Mouse (Mus musculus) lung, postnatal 14 days (tissue): ENCODE results near the gene Nusap1.
A peak's percentile ranks its signal among the peaks of the same experiment; 100 is the strongest.
"Not testable (repeated sequence)": the region's sequence is repeated elsewhere in the genome, so short reads cannot be mapped to it uniquely, and the experiment has no call there.

Experiments
- DNase-seq: peaks from one replicate; pipeline ENCODE4 v3.0.0; 2021

The Nusap1 gene

DNA sequence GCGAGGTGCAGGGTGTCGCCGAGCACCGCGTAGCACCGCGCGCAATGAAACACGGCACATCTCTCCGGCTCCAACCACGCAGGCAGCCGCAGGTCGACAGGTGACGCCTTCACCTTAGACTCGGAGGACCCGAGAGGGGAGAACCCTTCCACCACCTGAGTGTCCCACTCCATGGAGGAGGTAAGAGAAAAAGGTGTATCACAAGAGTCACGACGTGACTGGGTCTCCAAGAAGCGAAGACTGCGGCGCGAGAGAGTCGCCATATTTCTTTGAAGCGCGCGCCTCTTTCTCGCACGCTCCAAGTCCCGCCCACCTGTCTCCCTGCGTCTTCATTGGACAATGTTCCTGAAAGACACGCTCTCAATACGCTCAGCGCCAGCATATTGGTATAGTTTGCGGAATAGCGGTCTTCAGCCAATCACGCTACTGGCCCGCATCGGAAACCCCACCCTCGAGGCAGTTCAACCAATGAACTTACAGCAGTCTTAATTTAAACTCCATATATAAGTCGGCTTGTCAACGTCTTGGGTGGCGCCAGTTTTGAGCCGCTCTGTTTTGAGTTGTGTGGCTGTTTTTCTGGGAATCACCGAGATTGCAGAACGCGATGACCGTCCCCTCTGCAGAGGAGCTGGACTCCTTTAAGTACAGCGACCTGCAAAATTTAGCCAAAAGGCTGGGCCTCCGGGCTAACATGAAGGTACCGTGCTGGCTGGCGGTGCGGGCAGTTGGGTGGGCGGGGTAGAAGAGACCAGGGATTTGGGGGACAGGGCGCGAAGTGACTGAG lies at the start of gene Nusap1, which contains the start of gene Oip5:
Gene Nusap1 (plus strand): TSS at position 100 of the 784 bp plus-strand sequence.
Gene Oip5 (minus strand): TSS at position 271 of the 784 bp plus-strand sequence.
- peak; percentile 92 for DNase-seq

DNA sequence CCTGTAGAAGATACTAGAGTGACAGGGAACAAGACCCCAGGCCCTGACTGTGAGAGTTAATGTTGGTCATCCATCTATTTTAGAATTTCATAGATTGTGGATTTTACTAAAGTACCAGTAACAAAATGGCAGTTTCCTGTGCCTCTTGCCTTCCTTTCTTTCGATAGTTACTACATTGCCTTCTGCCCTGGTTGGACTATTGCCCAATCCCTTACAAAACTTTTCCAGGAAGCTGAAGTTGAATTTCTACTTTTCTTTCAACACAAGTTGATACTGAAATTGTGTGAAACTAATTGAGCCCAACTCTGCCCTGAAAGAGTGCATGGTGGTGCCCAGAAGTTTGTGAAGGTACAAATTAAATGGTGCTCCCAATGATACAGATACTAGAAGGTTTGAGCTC lies 45.6 kb upstream of the Nusap1 start:
- DNase-seq = peak; percentile 34

DNA sequence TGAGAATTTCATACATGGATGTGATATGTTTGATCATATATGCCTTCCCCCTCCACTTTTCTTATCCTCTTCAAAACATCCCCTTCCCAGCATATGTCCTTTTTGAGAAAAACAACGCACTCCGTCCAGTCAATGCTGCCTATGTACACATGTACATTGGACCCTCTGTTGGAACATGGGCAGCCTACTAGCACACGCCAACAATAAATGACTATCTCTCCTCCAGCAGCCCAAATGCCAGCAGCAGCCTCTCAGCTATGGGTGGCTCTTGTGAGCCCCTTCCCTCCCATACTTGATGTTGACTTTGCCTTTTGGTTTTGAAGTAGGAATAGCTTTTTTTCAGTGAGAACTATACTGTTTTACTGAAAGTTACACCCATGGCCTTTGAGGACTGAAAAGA lies 36.5 kb upstream of the Nusap1 start:
- no peak for DNase-seq

DNA sequence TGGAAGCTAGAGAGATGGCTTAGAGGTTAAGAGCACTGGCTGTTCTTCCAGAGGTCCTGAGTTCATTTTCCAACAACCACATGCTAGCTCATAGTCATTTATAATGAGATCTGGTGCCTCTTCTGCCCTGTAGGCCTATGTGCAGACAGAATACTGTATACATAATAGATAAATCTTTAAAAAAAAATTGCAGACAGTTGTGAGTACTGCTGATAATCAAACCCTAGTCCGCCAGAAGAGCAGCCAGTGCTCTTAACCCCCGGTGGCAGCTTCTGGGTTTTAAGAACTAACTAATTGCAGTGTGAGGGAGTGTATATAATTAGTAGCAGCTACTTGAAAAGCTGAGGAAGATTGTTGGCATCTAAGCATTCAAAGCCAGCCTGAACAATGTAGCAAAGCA lies 34.7 kb upstream of the Nusap1 start:
- no peak for DNase-seq

DNA sequence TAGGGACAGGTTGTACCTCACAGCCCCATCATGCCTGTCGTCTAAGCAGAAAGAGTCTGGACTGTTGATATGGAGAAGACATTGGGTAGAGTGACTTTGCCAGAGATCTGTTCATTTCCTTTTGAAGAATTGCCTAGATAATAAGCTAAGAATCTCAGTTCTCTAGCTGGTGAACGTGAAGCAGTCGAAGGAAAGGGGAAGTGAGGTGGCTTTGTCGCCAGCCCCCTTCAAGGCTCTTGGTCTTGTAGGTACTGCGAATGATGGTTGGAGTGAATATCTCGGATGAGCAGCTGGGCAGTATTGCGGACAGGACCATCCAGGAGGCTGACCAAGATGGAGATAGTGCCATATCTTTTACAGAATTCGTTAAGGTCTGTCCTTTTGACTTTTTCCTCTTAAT lies 33.8 kb upstream of the Nusap1 start:
- DNase-seq = no peak

DNA sequence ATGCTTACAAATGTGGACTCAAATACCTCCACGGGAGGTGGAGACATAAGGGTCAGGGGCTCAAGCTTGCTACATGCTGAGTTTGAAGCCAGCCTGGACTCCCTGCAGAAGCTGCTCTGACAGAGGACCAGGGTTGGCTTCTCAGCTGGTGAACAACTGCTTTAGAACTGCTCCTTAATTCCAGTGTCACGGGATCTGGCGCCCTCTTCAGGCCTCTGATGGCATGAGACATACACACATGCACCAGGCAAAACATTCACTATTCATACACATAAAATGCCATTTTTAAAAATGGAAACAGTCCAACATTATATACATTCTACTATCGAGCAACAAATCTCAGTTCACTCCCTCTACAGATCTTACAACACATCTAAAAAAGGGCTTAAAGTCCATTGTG lies 30.7 kb upstream of the Nusap1 start:
- DNase-seq = peak; percentile 77

DNA sequence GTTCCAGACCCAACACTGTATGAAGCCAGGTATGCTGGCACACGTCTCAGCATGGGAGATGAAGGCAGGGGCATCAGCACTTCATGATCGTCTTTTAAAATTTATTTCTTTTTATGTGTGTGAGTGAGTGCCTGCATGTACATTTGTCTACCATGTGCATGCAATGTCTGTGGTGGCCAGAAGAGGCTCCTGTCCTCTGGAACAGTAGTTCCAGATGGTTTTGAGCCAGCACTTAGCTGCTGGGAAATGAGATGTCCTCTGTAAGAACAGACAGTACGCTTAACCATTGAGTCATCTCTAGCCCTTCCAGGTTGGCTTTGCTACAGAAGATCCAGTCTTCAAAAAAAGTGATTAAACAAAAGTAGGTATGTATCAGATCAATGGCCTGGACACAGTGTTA lies 26.9 kb upstream of the Nusap1 start:
- no peak for DNase-seq

DNA sequence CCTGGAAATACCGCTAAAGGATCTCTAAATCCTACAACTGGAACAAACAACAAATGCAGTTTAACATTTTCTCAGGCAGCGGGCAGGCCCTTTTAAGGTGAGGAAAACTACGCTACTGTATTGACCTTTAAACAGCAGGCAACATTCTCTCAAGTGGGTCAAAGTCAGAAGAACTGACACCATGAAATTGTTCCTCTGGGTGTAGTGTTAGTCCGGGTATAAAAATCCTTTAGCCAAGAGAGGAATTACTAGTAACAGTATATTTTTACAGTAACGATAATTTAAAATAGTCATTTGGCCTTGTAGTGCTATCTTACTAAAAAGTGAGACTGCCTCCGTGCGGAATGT lies 24.4 kb upstream of the Nusap1 start:
- no peak for DNase-seq

DNA sequence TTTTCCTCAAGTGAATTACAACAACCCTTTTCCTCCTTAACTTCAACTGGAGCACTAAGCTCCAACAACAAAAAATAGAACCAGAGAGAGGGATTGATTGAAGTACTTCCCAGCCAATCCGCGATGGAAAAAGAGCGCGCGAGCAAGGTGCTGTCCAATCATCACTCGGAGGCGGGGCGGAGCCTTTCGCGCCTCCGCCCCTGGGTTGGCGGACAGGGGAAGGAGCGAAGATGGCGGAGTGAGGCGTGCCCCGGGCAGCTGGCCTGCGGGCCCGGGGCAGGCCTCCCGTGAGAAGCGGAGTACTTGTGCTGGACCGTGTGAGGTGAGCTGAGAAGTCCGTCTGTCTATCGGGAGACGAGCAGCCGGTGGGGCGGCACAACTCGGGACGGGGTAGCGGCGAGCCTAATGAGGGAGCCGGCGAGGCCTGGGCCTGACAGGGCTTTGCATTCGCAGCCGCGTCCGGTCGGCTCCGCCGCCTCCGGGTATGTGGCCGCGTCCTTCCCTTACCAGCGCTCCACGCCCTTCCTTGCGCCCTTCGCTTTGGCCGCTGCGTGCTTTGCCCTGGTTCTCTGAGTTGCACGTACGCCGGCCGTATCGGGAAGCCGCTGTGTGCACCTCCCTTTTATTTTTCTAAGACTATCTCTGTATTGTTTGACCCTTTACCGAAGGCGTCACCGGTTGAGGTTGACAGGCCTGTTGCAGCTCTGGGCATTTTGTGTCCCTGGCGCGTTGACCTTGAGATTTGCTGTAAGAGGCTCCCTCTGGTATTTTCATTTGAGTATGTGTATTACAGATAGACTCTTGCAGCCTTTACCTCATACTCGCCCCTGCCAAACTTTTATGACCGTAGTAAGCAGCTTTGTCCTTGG lies 23.8 kb upstream of the Nusap1 start:
- peak; percentile 99 for DNase-seq

DNA sequence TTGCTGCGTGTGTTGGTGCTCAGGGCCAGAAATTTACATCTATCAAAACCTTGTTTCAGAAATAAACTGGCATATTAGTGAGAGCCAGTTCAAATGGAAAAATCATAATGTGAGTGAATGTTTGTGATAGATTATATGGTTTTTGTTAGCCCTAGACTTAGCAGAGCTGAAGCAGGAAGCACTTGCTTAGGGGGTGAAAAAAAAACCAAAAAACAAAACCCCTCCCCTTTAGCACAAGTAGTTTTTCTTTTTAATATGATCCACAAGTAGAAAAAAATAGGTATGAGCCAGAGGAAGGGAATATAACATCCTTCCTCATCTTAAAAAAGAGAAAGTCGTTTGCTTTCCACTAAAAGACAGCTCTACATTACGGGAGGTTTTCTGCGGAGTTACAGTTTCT lies 22.8 kb upstream of the Nusap1 start:
- DNase-seq = no peak

DNA sequence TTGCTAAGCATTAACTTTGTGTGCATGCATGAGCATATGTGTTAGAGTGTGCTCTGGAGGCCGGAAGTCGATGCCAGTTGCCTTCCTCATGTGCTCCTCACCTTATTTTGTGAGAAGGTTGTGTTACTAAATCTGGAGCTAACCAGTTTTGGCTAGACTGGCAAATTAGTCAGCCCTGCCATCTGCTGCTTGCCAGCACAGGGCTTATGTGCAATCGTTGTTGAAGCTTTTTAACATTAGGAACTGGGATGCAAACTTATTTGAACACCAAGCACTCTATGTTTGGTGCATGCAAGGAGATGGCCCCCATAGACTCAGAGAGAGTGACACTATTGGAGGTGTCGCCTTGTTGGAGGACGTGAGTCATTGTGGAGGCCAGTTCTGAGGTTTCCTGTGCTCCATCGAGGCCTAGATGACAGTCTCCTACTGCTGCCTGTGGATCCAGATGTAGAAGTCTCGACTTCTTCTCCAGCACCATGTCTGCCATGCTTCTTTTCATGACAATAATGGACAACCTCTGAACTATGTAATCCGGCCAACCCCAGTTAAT lies 21.2 kb upstream of the Nusap1 start:
- DNase-seq = no peak

DNA sequence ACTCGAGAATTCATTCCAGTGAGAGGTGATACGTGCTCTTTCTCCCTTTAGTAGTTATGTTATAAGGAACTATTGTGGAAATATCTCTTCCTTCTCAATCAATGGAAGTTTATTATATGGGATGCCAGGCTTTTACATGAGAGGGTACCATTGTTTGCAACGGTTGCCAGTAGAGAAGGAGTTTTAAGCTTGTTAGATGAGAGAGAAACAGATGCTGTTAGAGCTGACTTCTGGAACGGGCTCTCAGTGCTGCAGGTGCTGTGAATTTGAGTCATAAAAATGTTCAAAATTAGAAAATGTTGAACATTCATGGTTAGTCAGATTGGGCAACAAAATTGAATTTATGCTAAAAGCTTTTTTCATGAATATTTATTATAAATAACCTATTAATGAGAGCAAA lies 17.1 kb upstream of the Nusap1 start:
- no peak for DNase-seq

DNA sequence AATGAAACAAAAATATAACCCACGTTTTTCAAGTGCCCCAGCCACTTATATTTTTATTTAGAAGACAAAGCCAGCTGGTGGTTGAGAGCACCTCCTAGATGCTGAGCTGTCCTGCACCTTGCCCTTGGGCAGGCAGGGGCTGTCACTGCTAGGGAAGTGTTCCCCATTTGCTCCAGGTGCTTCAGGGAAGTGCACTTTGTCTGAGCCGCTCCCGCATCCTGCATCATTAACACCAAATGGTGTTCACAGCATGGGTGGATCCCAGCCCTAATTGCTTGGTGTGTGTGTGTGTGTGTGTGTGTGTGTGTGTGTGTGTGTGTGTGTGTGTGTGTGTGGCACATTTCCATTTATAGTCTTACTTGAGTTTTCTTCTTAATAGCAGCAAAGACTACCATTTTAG lies 16.5 kb upstream of the Nusap1 start:
- DNase-seq = not testable (repeated sequence)

DNA sequence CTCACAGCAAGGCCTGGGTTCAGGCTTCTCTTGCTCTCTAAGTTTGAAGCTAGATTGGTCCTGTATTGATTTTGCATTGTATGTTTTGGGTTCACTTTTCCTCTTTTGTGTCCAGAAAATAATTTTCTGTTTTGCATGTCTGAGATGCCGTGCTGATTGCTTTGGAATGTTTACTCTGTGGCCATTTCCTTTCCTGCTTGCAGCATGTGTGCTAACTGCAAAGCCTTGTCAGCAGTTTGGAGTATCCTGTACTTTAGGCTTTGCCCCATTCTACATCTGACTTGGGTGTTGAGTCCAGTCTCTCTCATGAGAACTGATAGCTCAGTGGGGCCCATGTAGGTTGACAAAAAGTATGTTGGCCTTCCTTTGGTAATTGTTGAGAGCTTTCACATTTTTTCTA lies 15.6 kb upstream of the Nusap1 start:
- DNase-seq = no peak

DNA sequence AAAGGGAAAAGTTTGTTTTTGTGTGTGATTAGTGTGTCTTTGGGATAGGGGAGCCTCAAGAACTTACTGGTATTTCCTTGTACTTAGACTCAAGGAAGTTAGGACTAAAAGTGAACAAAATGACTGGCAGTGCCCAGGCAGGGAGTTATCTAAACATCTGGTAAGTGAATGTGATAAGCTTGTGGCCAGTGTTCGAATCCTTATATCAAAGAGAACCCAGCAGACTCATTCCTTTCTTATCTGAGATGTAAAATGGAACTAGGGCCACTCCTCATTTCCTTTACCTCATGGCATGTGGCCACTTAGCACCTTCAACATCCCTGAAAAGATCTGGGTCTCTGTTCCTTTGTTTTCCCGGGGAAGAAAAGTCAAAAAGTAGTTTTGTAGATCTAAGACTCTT lies 14.2 kb upstream of the Nusap1 start:
- DNase-seq = no peak

DNA sequence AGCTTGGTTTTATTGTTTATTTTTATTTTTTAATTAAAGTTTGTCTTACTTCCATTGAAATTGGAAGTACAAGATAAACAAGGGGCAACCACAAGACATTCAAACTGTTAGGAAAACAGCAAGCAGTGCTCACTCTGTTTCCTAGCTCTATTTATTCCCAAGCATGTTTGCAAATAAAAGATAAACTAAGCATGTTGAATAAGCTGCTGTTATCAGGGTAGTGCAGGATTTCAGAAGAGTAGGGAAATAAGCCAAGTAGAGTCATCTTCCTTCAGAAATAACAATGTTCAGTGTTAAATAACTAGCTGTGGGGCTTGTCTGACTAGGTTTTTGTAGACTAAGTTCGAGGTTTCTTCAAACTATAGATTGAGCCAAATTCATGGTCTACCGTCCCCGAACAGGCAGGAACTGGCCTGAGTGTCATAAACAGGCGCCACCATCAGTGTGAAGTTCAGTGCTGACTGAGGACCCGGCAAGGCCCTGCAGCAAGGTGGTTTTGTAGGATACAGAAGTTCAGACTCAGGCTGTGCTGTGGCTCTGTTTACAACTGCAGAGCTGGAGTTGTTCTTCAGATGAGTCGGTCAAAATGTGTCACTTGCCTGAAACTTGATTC lies 12.6 kb upstream of the Nusap1 start:
- DNase-seq = no peak

DNA sequence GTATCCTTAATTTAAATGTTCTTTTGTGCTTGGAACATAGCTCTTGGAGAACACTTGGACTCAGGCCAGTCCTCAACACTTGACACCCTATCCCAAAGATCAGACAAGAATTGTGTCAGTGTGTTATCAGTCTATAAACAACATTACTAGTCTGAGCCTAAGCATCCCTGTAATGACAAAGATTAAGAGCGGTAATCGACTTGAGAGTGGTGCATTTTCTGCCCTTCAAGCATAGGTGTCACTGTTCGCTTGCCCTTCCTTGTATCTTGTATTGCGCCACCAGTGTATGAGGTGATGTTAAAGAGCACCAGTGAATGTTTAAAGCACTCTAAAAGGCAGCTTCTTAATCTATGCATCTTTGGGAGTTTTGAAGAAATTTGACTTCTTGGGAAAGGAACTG lies 11.1 kb upstream of the Nusap1 start:
- DNase-seq = no peak

DNA sequence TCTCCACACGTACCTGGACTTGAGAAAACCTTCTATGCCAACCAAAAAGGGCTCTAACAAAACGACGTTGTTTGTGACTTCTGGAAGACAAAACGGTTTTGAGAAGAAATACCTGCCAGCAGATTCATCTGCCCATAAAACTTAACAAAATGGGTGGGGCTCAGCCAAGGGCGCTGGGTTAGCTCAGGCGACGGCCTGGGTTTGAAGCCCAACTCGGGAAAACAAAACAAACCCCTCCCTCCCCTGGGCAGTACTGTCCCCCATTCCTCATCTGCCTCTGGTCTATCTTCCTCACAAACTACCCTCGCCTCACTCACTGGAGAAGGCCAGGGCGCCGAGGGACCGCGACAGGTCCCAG lies 278 bp upstream of the Nusap1 start:
- no peak for DNase-seq

DNA sequence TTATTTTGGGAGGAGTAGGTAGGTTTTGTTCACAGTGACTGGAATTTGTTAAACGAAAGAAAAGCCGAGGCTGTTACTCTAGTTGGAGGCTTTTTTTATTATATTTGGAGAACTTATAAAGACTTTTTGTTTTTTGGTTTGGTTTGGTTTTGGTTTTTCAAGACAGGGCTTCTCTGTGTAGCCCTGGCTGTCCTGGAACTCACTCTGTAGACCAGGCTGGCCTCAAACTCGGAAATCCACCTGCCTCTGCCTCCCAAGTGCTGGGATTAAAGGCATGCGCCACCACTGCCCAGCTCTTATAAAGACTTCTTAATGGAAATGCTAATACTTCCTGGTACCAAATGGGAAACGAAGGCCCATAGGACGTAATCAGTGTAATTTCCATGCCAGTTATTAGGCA lies 904 bp downstream of the Nusap1 start:
- DNase-seq = not testable (repeated sequence)

DNA sequence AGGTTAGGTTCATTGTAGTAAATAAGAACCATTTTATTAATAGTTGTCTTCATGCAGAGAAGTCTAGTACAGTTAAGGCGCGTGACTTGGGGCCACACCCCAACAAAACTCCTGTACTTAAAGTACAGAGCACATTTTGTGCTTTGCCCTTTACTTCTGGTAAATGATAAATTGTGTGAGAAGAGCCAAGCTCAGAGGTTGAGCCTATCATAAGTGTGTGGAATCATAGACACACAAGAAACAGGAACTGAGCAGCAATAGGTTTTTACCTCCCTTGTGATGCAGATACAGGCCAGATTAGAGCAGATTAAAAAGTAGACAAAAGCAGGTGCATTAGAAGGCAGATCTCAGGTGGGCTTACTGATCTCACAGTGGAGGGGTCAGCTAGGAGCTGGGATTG lies 3.2 kb downstream of the Nusap1 start:
- DNase-seq = no peak

DNA sequence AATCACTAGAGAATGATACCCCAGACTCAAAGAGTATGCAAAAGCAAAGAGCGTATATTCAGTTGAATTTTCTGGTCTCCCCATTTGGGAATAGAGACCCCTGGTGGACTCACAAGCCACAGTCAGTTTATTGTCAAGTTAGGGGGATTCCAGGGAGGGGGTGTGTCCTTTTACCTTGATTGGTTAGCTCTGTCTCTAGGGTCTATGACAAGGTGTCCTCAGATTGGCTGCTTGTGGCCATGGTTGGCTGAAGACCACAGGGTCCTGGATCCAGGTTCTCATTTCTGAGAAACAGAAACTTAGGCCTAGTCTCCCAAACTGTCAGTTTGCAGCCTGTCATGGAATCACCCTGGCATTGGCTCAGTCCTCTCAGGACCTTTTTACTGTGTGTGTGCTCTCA lies 18.7 kb downstream of the Nusap1 start:
- DNase-seq = no peak

DNA sequence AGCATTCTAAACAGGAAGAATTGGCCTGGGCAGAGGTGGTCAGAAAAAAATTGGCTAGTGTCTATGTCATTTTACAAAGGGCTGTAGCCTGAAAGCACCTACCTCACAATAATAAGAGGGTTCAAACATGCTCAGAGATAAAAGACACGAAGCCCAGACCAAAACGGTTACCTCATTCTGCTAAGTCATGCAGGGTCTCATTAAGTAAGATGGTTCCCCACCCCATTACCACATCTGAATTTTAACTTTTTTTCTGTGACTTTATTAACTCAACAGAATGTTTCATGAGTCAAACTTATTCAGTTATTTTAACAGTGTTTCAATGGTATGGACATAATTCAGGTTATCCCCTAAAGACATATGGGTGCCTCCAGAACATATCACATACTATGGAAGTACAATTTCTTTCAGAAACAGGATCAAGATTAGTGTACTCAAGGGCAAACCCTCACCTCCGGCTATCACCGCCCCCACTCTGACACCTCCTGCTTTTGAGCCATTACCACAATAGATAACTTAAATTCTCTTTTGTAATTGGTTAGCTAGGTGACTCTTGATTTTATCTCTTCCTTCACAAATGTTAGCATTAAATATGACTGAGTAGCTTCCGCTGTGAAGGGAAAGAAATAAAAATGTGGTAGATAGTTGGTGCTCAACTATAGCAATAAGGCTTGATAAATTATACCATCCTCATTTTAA lies 23.3 kb downstream of the Nusap1 start:
- no peak for DNase-seq

DNA sequence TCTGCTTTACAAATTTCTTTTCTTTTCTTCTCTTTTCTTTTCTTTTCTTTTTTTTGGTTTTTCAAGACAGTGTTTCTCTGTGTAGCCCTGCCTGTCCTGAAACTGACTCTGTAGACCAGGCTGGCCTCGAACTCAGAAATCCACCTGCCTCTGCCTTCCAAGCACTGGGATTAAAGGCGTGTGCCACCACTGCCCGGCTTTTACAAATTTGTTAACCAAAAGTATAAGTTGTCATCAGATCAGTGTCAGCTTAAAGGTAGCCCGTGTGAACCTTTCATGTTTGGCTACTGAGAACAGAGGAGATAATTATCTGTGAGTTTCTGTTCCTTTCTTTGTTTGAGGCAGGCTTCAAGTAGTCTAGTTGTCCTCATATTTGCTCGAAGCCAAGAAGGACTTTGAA lies 26.2 kb downstream of the Nusap1 start:
- DNase-seq = no peak
